Mouse (Mus musculus): ENCODE measurements around the gene Sox14. TPM values are rescaled to one million over a fixed set of nuclear protein-coding genes. Genes with fewer than 3 reads are reported as not detected.

The Sox14 gene
- total RNA-seq, 1 experiment from 2014 or later, result not detected

- ATAC-seq (ENCODE audit: extremely low read depth, insufficient number of reproducible peaks, low FRiP score, poor library complexity, severe bottlenecking), result no peak
Observed at GRCm38 (mm10) chr9:99854486-99854885, 21.5 kb downstream of the Sox14 start.

- ATAC-seq (ENCODE audit: extremely low read depth, insufficient number of reproducible peaks, low FRiP score, poor library complexity, severe bottlenecking), result no peak
Observed at GRCm38 (mm10) chr9:99853356-99853755, 22.6 kb downstream of the Sox14 start.

GRCm38 (mm10) chr9:99850354-99850753 lies 25.6 kb downstream of the Sox14 start:
- no peak for ATAC-seq (ENCODE audit: extremely low read depth, insufficient number of reproducible peaks, low FRiP score, poor library complexity, severe bottlenecking)

GRCm38 (mm10) chr9:99848327-99848726 lies 27.6 kb downstream of the Sox14 start:
- ATAC-seq (ENCODE audit: extremely low read depth, insufficient number of reproducible peaks, low FRiP score, poor library complexity, severe bottlenecking), result no peak

GRCm38 (mm10) chr9:99846820-99847219 lies 29.1 kb downstream of the Sox14 start:
- no peak for ATAC-seq (ENCODE audit: extremely low read depth, insufficient number of reproducible peaks, low FRiP score, poor library complexity, severe bottlenecking)

GRCm38 (mm10) chr9:99839367-99839766 lies 36.6 kb downstream of the Sox14 start:
- no peak for ATAC-seq (ENCODE audit: extremely low read depth, insufficient number of reproducible peaks, low FRiP score, poor library complexity, severe bottlenecking)

GRCm38 (mm10) chr9:99838877-99839276 lies 37.1 kb downstream of the Sox14 start:
- ATAC-seq (ENCODE audit: extremely low read depth, insufficient number of reproducible peaks, low FRiP score, poor library complexity, severe bottlenecking), result no peak

GRCm38 (mm10) chr9:99836707-99837106 lies 39.3 kb downstream of the Sox14 start:
- ATAC-seq (ENCODE audit: extremely low read depth, insufficient number of reproducible peaks, low FRiP score, poor library complexity, severe bottlenecking), result no peak

GRCm38 (mm10) chr9:99835624-99836430 lies 40.1 kb downstream of the Sox14 start:
- ATAC-seq (ENCODE audit: extremely low read depth, insufficient number of reproducible peaks, low FRiP score, poor library complexity, severe bottlenecking), result no peak

Other genes starting within 250 kb of the Sox14 start
- gene Dzip1l, start 246.7 kb downstream of the Sox14 start, total RNA-seq (2017), result not detected in 2 replicates
- gene Cldn18, start 158.9 kb downstream of the Sox14 start, total RNA-seq (2017), result not detected in 2 replicates